Mouse (Mus musculus): ENCODE results near the gene Papola.

Papola gene

DNA sequence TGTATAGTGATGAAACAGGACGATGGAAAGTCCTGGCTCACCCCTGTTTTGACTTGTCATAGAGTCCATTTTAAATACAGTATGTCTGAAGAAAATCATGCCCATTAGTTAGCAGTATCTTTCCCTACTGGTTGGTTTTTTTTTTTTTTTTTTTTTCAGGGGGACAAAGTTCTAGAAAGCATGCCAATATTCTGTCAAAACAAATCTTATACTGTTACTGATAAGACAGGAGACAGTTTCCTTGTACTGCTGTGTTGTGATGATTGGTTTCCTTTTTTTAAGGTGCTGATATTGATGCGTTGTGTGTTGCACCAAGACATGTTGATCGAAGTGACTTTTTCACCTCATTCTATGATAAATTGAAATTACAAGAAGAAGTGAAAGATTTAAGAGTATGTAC lies 21.7 kb downstream of the Papola start:
- DNase-seq, result no peak

DNA sequence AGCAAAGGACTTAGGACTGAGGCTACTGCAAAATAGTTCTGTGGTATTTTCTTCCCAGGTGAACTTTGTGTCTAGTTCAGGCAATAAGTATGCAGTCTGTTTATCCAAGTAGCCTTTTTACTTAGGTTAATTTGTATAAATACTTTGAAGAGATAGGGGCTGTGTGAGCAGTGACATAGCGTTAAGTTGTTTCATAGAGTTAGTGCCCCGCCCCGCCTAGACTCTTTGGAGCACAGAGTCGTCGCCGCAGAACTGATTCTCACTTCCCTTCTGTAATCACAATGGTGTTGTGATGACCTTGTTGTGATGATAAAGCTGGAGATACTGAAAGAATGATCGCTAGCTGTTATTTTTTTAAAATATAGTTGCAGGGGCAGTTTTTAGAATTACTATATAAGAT lies 22.9 kb downstream of the Papola start:
- DNase-seq, result no peak

DNA sequence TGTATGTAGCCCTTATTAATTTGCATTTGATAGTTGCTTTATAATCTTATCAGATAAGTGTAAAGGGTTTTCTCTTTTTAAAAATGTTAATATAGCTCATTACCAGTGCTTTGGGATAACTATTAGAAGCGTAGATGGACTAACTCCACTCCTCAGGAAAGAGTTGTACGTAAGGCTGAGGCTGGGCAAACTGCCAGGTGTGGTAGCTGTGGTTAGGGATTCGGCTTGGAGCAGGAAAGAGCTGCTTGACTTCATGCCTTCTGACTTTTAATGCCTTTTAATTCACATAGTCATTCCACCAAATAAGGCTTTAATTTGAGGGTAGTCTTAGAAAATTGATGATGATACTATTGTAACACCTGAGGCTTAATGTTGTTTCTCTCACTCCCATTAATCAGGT lies 24.5 kb downstream of the Papola start:
- DNase-seq, result peak; percentile 13 to 23

DNA sequence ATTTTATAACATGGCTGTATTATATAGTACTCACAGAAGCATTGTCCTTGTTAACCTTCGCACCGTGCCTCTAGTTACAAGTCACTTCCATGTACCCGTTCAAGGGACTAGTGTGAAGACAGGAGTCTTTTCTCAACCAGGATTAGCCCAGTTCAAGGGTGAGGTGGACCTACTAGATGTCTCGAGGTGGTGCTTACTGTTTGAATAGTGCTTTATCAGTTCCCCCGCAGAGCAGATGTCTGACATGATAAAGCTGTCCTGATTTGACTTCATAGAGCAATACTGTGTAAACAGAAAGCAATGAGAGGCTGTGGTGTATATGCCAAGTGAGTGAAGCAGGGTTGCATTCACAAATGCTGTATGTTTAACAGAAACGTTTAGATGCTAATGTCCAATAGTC lies 26.1 kb downstream of the Papola start:
- no peak for DNase-seq

DNA sequence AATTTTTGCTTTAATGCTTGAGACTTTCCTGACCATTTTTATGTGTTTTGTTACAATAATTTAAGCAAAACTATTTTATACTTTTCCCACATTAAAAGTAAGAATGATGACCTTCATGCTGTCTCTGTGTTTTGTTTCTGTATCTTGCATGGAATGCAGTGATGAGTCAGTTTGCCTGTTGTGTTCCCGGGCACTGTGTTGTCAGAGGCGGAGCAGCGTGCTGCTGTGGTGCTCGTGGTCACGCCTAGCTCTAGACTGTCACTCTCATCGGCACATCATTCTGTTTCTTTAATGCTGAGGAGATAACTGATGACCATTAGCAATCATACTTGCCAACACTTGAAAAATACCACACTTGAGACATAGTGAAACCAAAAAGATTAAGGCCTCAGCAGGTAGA lies 29.5 kb downstream of the Papola start:
- no peak for DNase-seq

DNA sequence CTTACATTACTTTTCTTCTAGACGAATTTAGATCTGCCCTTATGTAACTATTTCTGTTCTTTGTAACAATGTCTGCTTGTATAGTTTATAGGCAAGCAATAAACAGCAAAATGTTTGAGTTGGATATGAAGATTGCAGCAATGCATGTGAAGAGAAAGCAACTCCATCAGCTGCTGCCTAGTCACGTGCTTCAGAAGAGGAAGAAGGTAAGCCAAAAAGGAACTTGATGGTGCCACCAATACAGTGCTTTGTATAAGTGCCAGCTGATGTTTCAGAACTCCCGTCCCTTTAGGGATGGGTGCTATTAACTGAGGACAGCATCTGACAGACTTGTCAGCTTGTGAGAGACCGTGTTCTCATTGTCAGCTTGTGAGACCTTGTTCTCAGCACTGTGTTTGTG lies 39.0 kb downstream of the Papola start:
- DNase-seq, result no peak

DNA sequence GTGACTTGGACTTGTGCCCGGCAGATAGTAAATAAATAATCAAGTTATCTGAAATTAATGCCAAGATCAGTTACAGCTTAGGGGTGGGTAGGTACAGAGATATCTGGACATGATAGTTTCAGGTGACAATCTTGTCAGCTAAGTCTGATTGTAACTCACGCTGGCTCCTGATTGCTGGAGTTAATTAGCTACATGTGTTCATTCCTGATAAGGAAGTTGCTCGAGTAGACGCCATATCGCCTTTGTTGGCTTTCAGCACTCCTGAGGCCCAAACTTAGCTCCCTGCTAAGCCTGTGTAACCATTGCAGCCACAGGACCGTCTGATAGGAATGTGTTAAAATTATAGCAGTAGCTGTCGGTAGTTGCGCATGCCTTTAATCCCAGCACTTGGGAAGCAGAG lies 40.2 kb downstream of the Papola start:
- no peak for DNase-seq

DNA sequence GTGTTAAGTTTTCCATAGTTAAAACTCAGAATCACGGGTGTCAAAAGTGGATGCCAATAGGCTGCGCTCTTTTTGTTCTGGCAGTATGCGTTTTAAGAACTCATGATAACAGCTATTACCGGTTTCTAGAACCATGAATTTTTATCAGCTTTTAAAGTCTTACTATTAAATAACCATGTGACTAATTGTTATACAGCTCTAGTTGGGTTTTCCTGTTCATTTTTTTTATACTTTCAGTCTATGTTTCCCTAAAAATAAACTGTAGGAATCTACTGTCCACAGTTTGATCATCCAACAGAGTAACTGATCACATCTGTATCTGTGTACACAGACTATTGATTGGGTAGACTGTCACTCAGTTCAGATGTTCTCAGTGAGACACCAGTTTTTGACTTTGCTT lies 40.8 kb downstream of the Papola start:
- DNase-seq, result no peak

DNA sequence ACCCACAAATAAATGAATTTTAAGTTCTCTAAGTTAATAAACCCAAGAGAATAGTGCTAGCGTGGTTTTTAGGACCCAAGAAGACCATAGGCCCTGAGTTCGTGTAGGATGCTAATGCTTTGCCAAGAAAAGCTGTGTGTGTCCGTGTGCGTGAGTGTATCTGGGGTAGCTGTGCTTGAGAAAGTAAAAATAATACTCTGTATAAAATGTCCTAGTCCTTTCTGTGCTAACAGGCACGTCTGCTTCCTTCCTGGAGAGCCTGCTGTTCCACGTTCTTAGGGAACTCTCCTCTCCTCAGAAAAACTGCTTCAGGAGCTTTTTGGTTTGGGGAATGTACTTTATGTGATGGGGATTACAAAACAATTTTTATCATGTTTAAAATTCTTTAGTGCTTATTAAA lies 48.0 kb downstream of the Papola start:
- no peak for DNase-seq

DNA sequence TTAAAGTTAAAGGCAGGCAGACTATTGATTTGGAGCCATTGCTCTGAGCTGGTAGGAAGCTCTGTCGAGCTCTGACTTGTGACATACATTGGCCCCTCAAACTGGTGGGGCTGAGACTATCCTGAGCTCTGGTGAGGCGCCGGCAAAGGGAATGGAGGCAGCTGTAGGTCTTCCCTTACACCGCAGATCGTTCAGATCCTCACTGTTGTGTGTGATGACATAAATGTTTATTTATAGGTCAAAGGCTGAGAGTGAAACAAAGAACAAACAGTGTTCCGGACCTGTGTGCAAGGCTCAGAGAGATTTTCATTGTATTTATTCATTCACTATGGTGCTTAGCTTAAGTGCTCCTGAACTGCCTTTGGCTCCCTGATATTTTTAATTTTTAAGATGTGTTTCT lies 50.4 kb downstream of the Papola start:
- DNase-seq, result no peak

DNA sequence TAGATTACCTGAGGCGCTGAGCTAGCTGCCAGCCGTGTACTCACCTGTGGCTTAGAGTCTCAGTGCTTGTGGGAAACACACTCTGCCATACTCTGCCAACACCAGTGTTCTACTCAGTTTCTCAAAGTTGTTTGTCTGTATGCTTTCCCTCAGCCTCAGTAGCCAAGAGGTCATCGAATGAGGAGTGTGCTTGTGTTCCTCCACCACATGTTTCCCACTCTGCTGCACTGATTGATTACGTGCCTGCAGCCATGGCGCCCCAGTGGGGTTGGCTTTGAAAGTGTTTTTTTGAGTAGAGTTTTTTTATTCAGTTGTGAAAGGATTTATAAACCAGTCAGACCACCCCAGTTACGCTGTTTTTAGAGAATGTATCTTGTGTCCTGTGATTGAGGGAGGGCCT lies 51.1 kb downstream of the Papola start:
- no peak for DNase-seq

DNA sequence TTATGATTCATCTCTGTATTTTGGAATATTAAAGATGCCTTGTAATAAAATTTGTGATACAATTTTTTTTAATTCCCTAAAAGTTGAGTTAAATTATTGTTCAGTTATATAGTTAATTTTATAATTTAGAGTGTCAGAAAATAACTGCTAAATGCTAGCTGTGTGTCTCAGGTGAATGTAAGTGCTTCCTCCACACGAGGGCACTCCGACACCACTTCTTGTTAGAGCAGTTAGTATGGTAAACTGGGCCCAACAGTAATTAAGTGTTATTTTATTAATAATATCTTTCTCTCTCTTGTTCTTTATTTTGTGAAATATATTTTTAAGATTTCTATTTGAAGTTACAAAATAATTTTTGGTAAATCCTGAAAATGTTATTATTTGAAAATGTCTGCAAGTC lies 51.7 kb downstream of the Papola start:
- peak; percentile 66 to 73 for DNase-seq

DNA sequence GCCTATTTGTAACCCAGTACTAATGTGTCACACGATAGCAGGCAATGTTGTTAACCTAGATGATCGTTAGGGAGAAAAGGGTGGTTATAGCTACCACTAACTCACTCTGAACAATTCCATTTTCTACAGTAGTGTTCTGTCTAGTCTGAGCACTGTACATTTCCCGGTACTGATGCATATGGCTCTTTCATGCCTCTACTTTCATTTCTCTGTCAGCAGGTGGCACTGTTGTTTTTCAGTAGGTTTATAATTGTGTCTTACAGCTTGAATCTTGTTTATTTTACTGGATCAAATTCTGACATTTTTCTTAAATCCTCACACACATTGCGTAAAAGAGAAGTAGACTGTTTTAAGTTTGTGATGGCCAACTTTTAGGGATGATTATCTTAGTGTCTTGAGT lies 54.6 kb downstream of the Papola start:
- peak in 1 of 2 experiments; percentile 54 for DNase-seq

DNA sequence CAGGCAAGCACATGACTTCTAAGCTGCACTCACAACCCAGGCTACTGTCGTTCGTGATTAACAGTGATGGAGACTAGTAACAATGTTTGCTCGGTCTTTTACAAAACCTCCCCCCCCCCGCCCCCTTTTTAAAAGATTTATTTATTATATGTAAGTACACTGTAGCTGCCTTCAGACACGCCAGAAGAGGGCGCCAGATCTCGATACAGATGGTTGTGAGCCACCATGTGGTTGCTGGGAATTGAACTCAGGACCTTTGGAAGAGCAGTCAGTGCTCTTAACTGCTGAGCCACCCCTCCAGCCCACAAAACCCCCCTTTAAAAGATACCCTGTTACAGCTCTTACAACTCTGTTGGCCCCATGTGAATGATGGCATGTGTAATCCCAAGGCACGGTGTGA lies 56.1 kb downstream of the Papola start:
- DNase-seq, result peak in 1 of 2 experiments; percentile 22

DNA sequence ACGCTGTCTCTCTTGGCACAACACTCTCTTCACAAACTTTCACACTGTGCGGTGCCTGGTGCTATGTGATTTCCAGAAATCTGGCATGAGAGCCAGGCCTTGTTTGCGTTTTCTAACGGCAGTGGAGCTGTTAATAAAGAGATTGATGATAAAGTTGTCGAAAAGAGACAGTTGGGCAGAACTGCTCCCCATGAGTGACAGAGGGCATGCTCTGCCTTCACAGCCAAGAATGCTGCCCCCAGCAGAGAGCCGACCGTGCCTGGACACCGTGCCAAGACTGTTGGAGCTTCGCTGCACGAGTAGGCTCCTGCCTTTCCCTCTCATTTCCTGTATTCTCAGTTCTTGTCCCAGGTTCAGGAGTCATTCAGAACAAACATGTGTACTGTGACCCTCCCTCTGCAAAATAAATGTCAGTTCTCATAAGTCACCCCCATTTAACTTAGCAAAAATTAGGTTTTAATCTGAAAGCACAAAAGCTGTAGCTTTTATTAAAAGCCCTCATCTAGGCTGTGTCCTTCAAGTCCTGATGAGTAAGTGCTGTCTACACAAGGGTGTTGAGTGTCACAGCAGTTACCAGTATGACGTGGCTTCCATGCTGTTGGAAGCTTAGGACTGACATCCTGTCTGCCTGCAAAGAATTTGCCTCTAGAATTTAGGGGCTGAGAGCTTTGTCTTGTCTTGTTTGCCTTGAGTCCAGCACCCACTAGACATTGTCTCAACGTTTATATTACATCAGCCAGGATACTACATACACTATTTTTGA lies 58.9 kb downstream of the Papola start:
- DNase-seq, result peak; percentile 89 to 95

DNA sequence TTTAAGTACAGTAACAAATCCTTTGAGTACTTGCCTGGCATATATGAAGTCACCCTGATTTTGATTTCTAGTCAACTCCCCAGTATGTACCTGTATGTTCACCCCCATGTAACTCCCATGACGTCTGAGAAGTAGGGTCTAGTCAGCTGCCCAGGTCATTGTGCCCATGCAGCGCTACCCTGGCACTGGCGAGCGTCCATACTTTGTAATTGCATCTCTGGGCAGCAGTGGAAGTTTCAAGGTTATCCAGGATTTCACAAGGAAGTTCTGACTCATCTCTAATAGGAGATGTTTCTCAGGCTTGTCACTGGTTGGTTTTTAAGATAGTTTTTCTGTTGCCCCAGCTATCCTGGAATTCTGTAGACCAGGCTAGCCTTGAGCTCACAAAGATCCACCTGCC lies 59.9 kb downstream of the Papola start:
- no peak for DNase-seq

DNA sequence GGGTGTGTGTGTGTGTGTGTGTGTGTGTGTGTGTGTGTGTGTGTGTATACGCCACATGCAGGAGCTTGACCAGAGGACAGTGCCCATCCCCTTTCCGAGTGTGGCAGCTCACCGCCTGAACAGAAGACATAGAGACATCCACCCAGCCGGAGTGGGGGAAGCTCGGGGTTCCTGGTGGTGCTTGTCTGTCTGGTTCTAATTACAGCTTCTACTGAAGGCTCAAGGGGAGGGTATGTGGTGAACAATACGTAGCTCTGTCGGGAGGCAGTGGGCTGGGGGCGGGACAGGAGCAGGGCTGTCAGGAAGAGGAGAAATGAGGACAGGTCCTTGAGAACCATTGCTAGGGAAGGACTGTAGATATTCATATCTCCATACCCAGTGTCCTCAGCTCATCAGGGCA lies 64.6 kb downstream of the Papola start:
- no peak for DNase-seq

DNA sequence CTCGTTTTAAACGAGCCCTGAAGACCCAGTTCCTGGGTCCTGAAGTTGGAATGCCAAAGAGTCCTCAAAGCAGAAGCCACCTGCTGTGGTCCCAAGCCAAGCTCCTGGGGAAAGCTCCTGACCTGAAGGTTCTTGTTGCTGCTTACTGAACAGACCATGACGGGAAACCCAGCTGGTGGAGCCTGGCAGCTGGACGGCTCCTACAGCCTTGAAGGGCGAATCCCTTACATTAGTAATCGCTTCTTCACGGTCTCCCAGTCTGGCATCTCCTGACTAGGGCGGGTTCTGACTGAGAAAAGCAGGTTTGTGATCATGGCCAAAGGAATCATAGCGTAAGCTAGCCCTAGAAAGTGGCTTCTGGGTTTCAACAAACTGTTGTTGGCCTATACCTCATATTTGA lies 66.2 kb downstream of the Papola start:
- no peak for DNase-seq

DNA sequence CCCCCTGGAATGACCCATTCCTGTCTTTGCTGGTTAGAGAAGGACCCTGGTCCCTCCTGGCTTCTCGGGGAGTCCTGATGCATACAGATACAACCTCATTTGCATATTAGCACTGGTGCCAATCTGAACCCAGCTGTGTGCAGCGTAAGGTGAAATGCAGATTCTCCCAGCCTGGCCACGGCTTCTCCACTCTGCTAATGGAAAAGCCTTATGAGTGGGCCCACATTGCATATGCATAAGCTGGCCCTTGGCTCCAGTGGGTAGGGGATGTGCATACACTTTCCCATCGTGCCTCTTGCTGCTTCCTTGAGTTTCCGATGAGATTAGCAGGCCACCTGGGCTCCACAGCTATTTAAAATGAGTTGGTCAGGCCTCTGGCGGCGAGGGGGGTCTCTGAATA lies 68.3 kb downstream of the Papola start:
- DNase-seq, result no peak

DNA sequence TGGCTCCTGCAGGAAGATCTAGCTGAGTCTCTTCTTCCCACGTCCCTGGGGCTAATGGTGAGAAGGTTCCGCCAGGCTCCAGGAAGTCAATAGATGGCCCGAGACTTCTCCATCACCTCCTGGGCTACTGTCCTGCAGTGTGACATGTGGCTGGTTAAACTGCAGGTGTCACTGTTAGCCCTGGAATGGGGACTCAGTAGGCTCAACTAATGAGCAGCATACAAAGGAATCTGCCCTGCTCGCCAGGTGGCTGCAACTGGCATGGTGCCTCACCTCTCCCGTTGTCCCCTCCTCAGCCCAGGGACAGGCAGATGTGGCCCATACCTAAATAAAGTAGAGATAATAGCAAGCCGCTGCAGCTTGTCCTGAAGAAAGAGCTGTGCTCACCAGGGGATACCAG lies 70.1 kb downstream of the Papola start:
- DNase-seq, result peak; percentile 73 to 75

DNA sequence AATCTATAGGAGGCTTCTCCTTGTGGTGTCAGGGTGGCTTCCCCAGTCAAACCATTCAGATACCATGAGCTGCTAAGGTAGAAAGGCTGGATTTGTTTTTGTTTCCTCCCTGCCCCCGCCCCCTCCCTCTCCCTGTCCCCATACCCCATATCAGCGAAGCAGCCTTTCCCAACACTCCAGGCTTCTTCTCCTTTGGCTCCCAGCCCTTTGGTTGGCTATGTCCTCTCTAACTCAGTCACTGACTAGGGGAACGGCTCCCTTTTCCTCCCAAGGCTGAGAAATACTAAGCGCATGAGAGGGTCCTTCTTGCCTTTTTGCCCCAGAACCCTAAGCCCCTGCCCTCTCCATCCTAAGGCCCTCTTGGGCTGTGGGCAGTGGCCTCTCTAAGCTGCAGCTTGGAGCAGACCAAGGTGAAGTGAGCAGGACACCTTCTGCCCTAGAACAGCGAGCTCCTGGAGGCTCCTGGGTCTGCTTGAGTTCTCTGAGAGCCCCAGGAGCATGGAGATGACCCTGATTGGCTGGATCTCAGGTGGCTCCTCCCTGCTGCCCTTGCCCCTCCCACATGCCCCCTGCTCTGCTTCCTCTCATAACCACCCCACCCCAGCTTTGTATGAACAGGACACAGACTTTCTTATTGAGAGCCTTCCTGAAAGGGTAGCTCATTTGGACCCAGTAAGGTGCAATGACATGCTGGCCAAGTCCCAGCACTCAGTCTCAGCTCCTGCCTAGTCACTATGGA lies 73.6 kb downstream of the Papola start:
- no peak for DNase-seq

DNA sequence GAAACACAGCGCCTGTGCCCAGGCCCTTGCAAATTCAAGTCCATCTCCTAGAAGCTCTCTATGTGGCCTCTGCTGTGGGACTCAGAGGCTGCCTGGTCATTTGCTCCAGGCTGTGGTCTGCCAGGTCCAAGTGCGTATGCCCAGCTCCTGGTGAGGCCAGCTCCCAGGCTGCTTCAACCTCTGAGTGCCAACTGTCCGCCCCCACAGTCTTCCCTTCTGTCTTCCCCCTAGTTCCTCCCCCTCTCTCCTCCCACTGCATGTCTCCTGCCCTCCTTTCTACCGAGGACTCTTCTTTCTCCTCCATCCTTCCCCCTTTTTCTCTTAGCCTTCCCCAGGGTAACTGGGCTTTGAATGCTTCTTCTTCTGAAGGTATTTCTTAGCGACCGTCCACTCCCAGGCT lies 77.6 kb downstream of the Papola start:
- peak in 1 of 2 experiments; percentile 59 for DNase-seq

DNA sequence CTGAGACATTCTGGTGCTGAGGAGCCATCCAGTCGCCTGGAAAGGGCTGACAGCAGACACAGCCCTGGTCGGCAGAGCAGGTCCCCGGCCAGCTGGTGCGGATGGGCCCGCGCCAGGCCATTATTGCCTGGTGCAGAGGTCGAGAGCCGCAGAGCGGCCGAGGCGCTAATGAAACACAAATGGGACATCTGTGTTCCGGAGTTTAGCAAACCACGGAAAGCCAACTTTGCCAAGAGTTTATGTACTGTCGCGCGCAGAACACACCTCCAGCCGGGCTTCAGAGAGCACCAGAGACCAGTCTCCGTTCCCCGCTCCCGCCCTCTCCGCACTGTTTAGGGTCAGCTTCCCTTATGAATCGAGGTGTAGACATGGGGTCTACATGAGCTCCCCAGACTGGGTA lies 78.1 kb downstream of the Papola start:
- peak; percentile 85 to 92 for DNase-seq

DNA sequence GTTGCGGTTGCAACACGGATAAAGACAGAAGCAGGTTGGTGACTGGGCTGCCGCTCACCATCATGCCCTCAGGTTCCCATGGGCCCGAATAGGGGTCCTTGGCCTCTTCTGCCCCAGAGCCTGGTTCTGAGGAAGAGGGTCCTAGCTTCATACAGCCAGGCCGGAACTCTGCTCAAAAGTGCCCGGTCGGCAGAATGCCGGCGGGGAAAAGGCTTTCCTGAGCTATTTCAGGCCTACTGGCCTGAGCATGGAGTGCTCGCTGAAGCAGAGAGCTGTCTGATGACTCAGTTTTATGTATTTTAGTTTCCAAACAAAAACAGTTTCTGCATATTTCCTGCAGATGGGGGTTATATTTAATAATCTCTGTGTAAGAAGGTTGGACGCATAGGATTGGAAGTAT lies 78.9 kb downstream of the Papola start:
- DNase-seq, result no peak

DNA sequence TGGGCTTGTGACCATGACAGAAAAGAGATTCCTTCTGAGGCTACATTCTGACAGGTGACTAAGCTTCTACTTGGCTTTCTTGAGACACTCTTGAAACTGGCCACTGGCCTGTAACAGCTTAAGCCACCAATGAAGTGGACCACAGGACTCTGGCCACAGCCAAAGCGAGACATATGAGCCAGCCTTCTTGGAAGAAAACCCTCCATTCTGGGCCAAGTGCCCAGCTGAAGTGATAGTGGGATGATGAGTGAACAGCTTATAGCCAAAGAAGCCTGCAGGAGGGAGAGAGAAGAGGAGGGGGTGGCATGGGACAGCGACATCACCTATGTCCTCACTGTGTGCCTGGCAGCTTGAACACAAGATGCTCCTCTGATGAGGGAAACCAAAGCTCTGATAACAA lies 83.2 kb downstream of the Papola start:
- DNase-seq, result peak; percentile 91 to 95

Data from cerebellum, postnatal 10 days (tissue).